Mouse (Mus musculus): Measurements from ENCODE around the gene Slc22a14. TPM values are rescaled to one million over a fixed set of nuclear protein-coding genes. Genes with fewer than 3 reads are reported as not detected.

Slc22a14 gene
- polyA plus RNA-seq, 1 experiment: 0.05 TPM

DNA sequence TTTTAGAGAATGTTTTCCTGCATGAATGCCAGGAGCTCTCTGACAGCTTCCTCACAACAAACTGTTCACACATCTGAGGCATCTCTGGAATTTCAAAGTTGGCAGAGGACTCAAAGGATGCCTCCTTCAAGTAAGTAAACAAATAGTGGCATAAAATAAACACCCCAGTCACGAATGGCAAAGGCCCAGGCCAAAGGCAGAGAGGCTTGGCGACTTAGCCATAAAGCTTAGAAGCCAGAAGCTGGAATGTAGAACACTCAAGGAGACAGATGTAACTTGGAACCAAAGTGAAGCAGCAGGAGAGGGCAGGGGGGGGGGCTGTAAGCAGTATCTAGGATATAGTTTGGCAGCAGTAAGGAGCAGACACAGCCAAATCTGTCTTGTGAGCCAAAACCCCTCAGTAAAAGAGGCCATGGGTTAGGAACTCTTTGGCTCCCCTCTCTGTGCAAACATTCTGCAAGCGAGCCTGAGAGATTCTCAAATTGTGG, 184.1 kb downstream of the Slc22a14 start:
- DNase-seq (ENCODE audit: low read depth): peak; percentile 71
- no peak for TF ChIP-seq POLR2A (IDR thresholded peaks at IDR 0.05; ENCODE audit: borderline replicate concordance, extremely low read depth, insufficient read depth, insufficient read length, poor library complexity, severe bottlenecking)
- no peak for TF ChIP-seq CTCF (IDR thresholded peaks at IDR 0.05; ENCODE audit: borderline replicate concordance, extremely low read depth, insufficient read depth, insufficient read length)

DNA sequence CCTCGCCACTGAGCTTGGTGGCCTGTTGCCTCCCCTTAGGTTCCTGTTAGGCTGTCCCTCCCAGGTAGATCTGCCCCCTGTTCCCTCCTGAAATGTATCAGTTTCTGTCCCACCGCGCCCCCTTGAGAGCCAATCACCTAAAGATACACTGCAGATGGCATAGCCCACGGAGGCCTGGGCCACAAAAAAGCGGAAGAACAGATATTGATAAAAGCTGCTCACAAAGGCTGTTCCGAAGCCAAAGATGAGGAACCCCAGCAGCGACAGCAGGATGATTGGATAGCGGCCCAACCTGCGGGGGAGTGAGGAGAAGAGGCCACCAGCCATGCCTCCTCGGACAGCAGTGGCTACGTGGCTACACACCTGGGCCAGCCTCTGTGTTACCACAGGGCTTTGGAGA, 186.1 kb downstream of the Slc22a14 start:
- no peak for TF ChIP-seq CTCF (IDR thresholded peaks at IDR 0.05; ENCODE audit: borderline replicate concordance, extremely low read depth, insufficient read depth, insufficient read length)
- TF ChIP-seq POLR2A (IDR thresholded peaks at IDR 0.05; ENCODE audit: borderline replicate concordance, extremely low read depth, insufficient read depth, insufficient read length, poor library complexity, severe bottlenecking): no peak
- DNase-seq (ENCODE audit: low read depth): no peak

DNA sequence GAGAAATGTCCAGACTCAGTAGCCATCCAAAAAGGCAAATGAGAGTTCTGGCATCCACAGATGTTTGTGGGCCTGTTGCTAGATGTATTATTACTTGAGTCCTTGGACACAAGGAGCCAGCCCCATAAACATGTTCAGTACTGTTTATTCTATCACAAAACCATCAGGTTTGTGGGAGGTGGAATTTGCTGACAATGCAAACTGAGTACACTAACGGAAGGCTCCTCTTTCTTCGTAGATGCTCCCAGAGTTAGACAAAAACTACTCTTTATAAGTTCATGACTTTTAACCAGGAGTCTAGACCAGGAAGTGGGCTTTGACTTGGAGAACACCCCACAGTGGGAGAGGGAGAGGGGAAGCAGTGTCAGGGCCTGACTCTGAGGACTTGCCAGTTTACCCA, 197.7 kb downstream of the Slc22a14 start:
- no peak for DNase-seq (ENCODE audit: low read depth)
- TF ChIP-seq POLR2A (IDR thresholded peaks at IDR 0.05; ENCODE audit: borderline replicate concordance, extremely low read depth, insufficient read depth, insufficient read length, poor library complexity, severe bottlenecking): no peak
- TF ChIP-seq CTCF (IDR thresholded peaks at IDR 0.05; ENCODE audit: borderline replicate concordance, extremely low read depth, insufficient read depth, insufficient read length): no peak

DNA sequence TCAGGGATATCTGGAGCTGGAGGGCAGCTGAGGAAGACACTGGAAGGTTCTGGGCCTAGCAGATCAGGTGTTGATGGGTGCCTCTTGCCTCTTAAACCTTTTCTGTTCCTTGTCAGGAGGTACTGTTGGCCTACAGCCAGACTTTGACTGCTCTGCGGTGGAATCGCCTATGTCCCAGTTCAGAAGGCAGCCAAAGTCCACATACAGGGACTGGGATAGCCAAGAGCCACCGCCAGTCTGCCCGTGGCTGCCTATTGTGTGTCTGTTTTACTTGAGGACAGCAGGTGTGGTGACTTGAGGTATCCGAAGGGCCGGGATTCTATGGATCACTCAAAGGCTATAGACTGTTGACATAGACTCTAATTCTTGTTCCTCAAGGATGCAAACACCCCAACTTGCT, 199.8 kb downstream of the Slc22a14 start:
- no peak for DNase-seq (ENCODE audit: low read depth)
- TF ChIP-seq POLR2A (IDR thresholded peaks at IDR 0.05; ENCODE audit: borderline replicate concordance, extremely low read depth, insufficient read depth, insufficient read length, poor library complexity, severe bottlenecking): no peak
- no peak for TF ChIP-seq CTCF (IDR thresholded peaks at IDR 0.05; ENCODE audit: borderline replicate concordance, extremely low read depth, insufficient read depth, insufficient read length)

DNA sequence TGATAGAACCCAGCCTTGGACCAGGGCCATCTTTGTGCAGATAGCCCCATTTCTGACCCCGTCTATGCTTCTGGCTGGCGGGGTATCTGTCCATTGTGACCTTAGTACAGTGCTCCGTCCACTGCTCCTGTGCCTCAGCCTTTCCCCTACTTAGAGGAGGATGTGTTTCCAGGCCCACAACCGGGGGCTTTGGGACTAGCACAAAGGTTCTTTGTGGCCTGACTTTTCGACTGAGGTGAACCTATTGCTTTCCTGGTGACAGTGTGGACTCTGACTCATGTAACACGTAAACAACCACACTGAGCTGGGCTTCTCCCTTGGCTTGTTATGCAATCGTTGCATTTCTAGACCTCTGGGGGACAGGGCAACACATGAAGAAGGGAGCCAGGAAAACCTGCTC, 200.6 kb downstream of the Slc22a14 start:
- no peak for DNase-seq (ENCODE audit: low read depth)
- TF ChIP-seq CTCF (IDR thresholded peaks at IDR 0.05; ENCODE audit: borderline replicate concordance, extremely low read depth, insufficient read depth, insufficient read length): no peak
- no peak for TF ChIP-seq POLR2A (IDR thresholded peaks at IDR 0.05; ENCODE audit: borderline replicate concordance, extremely low read depth, insufficient read depth, insufficient read length, poor library complexity, severe bottlenecking)

DNA sequence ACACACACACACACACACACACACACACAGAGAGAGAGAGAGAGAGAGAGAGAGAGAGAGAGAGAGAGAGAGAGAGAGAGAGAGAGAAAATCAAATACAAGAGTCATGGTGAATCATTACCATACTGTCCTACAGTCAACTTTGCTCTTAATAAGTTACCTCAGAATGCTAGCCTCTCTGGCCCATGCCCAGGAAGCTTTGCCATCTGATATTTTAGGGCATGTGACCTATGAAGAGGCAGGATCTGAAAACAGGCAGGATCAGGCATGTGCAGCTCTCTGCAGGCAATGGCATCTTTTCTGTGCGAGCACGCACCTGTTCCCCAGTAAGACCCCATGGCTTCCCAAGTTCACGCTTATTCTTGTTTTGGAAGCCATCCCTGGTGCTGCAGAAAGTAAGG, 204.7 kb downstream of the Slc22a14 start:
- TF ChIP-seq POLR2A (IDR thresholded peaks at IDR 0.05; ENCODE audit: borderline replicate concordance, extremely low read depth, insufficient read depth, insufficient read length, poor library complexity, severe bottlenecking) (no peak), CTCF (IDR thresholded peaks at IDR 0.05; ENCODE audit: borderline replicate concordance, extremely low read depth, insufficient read depth, insufficient read length) (no peak)
- no peak for DNase-seq (ENCODE audit: low read depth)

DNA sequence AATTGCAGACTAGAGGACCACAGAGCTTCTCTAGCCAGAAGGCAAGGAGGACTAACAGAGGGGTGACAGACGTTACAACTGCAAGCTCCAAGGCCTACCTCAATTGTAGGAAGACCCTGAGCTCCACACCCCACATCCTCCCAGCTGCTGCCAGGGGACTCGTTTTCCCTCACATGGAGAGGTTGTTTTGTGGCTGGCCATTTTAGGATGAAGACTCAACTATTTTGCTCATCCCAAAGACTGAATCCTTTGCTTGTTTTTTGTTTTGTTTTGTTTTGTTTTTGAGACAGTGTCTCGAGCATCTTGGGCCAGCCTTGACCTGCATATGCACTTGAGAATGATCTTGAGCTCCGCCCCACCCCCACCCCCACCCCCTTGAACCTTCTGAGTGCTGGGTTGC, 206.5 kb downstream of the Slc22a14 start, which contains the start of gene Gm47289:
Gene Gm47289 (plus strand): TSS at position 301 of the 400 bp plus-strand sequence.
- DNase-seq (ENCODE audit: low read depth): no peak
- no peak for TF ChIP-seq POLR2A (IDR thresholded peaks at IDR 0.05; ENCODE audit: borderline replicate concordance, extremely low read depth, insufficient read depth, insufficient read length, poor library complexity, severe bottlenecking)
- TF ChIP-seq CTCF (IDR thresholded peaks at IDR 0.05; ENCODE audit: borderline replicate concordance, extremely low read depth, insufficient read depth, insufficient read length): no peak

DNA sequence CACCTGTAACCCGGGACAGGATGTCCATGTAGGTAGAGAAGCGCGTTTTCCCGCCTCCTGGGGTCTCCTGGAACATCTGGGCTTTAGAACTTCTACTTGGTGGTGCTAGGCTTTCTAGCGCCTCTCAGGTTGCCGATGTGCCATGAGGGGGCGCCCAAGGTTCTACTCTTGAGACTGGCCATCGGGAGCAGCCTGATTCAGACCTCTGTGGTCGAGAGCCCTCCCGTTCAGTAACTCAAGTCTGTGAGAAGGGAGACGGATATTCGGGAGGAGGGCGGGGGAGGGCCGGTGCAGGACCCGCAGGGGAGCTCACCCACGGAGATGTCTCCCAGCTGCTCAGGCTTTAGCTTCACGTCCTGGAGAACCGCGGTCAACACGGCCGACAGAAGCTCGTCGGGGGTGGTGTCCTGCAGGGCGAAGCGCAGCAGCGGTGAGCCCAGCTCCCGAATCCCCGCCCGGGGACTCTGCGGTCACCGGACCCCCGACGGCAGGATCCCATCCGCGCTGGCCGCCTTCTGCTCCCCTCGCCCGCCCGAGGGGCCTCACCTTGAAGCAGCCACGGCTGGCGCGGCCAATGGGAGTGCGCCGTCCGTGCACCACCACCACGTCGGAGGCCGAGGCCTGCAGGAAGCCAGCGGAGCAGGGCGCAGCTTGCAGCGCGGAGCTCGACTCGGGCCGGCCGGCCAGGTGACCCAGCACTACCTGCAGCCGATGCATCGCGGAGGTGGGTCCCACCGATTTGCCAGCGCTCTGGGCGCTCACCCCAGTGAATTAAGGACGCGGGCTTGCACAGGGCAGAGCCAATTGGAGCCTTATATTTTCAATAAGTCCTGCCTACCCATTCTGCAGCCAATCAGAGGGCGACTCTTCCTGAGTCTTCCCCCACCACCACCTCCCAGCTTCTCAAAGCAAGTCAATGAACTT, 208.8 kb downstream of the Slc22a14 start, which contains the start of gene Acaa1b:
Gene Acaa1b (minus strand): TSS at position 816 of the 924 bp plus-strand sequence.
- DNase-seq (ENCODE audit: low read depth): peak; percentile 85
- peak; percentile 78 for TF ChIP-seq CTCF (IDR thresholded peaks at IDR 0.05; ENCODE audit: borderline replicate concordance, extremely low read depth, insufficient read depth, insufficient read length)
- TF ChIP-seq POLR2A (IDR thresholded peaks at IDR 0.05; ENCODE audit: borderline replicate concordance, extremely low read depth, insufficient read depth, insufficient read length, poor library complexity, severe bottlenecking): no peak

DNA sequence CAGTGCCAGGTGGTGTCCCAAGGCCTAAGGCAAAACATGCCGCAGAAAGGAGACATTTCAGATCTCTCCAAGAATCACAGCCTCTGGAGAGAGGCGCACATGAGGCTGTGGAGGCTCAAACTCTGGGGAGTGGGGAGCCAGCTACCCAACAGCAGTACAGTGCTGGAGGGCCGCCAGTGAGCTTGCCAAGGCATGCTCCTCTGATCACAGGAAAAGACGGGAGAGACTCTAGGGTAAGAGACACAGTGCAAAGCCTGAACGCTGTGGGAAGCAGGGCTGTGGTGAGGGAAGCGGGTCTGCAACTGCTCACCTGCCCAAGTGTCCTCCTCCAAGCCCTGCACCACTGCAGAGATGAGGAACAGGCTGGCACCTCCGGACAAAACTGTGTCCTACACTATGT, 209.5 kb downstream of the Slc22a14 start:
- no peak for TF ChIP-seq CTCF (IDR thresholded peaks at IDR 0.05; ENCODE audit: borderline replicate concordance, extremely low read depth, insufficient read depth, insufficient read length)
- TF ChIP-seq POLR2A (IDR thresholded peaks at IDR 0.05; ENCODE audit: borderline replicate concordance, extremely low read depth, insufficient read depth, insufficient read length, poor library complexity, severe bottlenecking): no peak
- DNase-seq (ENCODE audit: low read depth): peak; percentile 29

DNA sequence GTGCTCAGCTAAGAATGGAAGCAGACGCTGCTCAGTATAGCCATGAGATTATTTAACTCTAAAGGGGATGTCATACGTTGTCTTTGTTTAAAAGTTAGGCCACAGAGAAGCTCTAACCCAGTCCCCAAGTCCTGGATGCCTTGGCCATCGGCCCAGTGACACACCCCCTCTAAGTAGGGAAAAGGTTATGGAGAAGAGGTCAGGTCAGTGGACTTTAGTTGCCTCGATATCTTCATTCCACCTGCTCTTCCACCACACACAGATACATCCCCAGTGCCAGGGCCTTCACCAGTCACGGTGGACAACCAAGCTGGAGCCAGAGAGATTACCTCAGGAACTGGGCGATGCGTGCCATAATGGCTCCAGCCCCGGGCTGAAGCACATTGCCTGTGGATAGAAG, 209.9 kb downstream of the Slc22a14 start:
- TF ChIP-seq POLR2A (IDR thresholded peaks at IDR 0.05; ENCODE audit: borderline replicate concordance, extremely low read depth, insufficient read depth, insufficient read length, poor library complexity, severe bottlenecking) (no peak), CTCF (IDR thresholded peaks at IDR 0.05; ENCODE audit: borderline replicate concordance, extremely low read depth, insufficient read depth, insufficient read length) (no peak)
- DNase-seq (ENCODE audit: low read depth): no peak

DNA sequence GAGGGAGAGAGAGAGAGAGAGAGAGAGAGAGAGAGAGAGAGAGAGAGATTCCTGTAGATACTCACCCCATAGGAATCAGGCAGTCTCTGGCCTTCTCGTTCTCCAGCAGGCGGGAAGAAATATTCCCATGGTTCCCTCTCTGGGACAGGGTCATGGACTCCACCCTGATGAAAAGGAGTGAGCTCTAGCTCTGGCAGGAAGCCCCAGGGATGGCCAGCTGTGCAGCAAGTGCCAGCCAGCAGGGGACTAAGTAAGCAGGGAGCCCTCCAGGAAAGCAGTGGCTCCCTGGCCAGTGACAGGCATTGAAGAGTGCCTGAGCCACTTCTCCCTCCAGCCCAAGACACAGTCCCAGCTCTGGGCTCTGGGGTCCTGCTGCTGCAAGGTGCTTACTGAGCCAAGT, 213.6 kb downstream of the Slc22a14 start:
- DNase-seq (ENCODE audit: low read depth): no peak
- TF ChIP-seq POLR2A (IDR thresholded peaks at IDR 0.05; ENCODE audit: borderline replicate concordance, extremely low read depth, insufficient read depth, insufficient read length, poor library complexity, severe bottlenecking) (no peak), CTCF (IDR thresholded peaks at IDR 0.05; ENCODE audit: borderline replicate concordance, extremely low read depth, insufficient read depth, insufficient read length) (no peak)

Data from brain, embryonic 14.5 days (tissue).